Mouse (Mus musculus) heart, adult 2 months (tissue): ENCODE data around the gene Kdsr. TPM values are rescaled to one million over a fixed set of nuclear protein-coding genes. Genes with fewer than 3 reads are reported as not detected.

Source experiments
- DNase-seq, 2 experiments: peaks; one replicate each; pipeline ENCODE4 v3.0.0; 2021
- H3K27ac ChIP-seq: fragments of 200-600 bp; 2 replicates; pipeline ENCODE4 v1.8.1; 2022
- H3K27me3 ChIP-seq: fragments of 200-500 bp; 2 replicates; pipeline ENCODE4 v1.6.1; 2012; ENCODE audit warnings: mild to moderate bottlenecking, low read length, inconsistent platforms, mixed read lengths; ENCODE audit not compliant: control insufficient read depth, insufficient read depth
- H3K36me3 ChIP-seq: fragments of 200-500 bp; 2 replicates; pipeline ENCODE4 v1.6.1; 2012; ENCODE audit warnings: low read length, inconsistent platforms; ENCODE audit not compliant: control insufficient read depth, insufficient read depth
- H3K4me1 ChIP-seq: fragments of 200-500 bp; 2 replicates; pipeline ENCODE4 v1.6.1; 2011; ENCODE audit warnings: low read length; ENCODE audit not compliant: control insufficient read depth, insufficient read depth
- H3K4me3 ChIP-seq: fragments of 200-600 bp; 2 replicates; pipeline ENCODE4 v1.8.1; 2022
- H3K79me2 ChIP-seq: fragments of 200-500 bp; replicated peaks from 2 replicates; pipeline ENCODE4 v1.6.1; 2012; ENCODE audit warnings: mild to moderate bottlenecking, inconsistent platforms, low read length, moderate library complexity, mixed read lengths; ENCODE audit not compliant: control insufficient read depth, insufficient read depth
- H3K9ac ChIP-seq: fragments of 200-500 bp; 2 replicates; pipeline ENCODE4 v1.6.1; 2012; ENCODE audit warnings: low read depth, mild to moderate bottlenecking, control low read depth, inconsistent platforms, low read length, mixed read lengths
- CTCF ChIP-seq: fragments of 200-600 bp; IDR thresholded peaks from 2 replicates; pipeline ENCODE4 v1.8.1; 2022; ENCODE audit warnings: antibody characterized with exemption, mild to moderate bottlenecking, moderate library complexity
- EP300 ChIP-seq: fragments of 200-500 bp; IDR thresholded peaks from 2 replicates; pipeline ENCODE4 v1.6.1; 2011; ENCODE audit warnings: low read depth, low read length, control low read depth; ENCODE audit not compliant: insufficient read depth
- POLR2A ChIP-seq: fragments of 200-500 bp; IDR thresholded peaks from 2 replicates; pipeline ENCODE4 v1.6.1; 2011; ENCODE audit warnings: mild to moderate bottlenecking, low read depth, low read length, control low read depth; ENCODE audit not compliant: insufficient read depth
- WGBS: fragments of 180-500 bp; shearing (Covaris S2); methylation state at CpG from one replicate; pipeline ENCODE4 v1.1.7; 2018; 5-methylcytosine and 5-hydroxymethylcytosine counted together
- intact Hi-C: fragments of 180-260 bp; cut with DNase I; formaldehyde crosslinking; loops from one replicate; pipeline ENCODE4 v1.15.1; 2025
- polyA plus RNA-seq: library from polyadenylated mRNA; depleted of rRNA; stranded (reverse); fragments of >200 nt; gene quantifications from 2 replicates; pipeline ENCODE4 v1.2.3, GENCODE M21; 2012
- total RNA-seq, 2 experiments: library from RNA; stranded (reverse); gene quantifications; 2 replicates each; pipeline ENCODE4 v1.2.3; 2021

The Kdsr gene
- total and polyA plus RNA-seq, 3 experiments, result 2.6 to 6.2 (median 5.9) TPM

DNA sequence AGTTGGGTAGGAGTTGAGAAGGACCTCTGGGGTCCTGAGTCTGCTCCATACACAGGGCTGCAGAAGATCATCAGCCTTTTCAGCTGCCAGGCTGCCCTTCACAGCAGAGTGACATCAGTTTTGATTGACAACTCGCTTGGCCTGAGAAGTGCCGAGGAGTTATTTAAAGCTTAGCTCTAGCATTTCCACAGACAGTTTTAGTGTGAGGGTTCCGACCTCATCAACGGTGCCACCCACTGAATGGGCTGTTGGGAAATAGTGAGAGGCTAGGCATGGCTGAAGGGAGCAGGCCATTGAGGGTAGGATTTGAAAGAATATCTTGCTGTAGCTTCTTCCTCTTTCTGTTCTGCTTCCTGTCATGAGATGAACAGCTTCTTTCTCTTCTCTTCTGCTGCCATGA lies 63.9 kb downstream of the Kdsr start:
- Histone ChIP-seq H3K4me1 (peaks cover 6% of the 10 kb centered on the region), H3K36me3 (no peaks in the 10 kb centered on the region; the same call in 1 of the 2 replicates), H3K27ac (no peak overlapping the region), H3K9ac (no peak overlapping the region), H3K27me3 (no peaks in the 10 kb centered on the region), H3K4me3 (no peak overlapping the region), H3K79me2 (no peaks in the 10 kb centered on the region)
- 65% methylated on average over 4 of the region's 4 CpGs for WGBS
- intact Hi-C loops, result no loop called here
- no peak for DNase-seq
- TF ChIP-seq EP300 (no peak), POLR2A (no peak), CTCF (no peak)

DNA sequence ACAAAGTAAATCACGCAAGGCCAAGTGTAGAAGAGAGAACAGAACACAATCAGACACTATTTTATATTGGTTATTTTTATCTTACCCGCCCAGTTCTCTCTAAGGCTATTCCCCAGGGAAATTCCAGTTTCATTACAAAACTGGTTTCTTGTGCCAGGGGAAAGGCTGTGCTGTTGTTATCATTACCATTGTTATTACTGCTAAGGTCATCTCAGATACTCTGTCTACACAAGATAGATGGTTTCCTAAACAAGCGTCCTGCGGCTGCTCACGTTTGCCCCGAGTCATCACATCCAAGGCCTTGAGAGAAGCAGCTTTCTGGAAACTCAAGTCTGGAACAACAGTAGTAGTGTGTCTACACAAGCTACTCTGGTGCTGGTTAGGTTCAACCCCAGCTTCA lies 65.2 kb downstream of the Kdsr start:
- Histone ChIP-seq H3K79me2 (no peaks in the 10 kb centered on the region), H3K27me3 (no peaks in the 10 kb centered on the region), H3K9ac (no peak overlapping the region), H3K4me1 (peaks cover 6% of the 10 kb centered on the region), H3K36me3 (no peaks in the 10 kb centered on the region; the same call in 1 of the 2 replicates), H3K27ac (peak overlapping the region; percentile 47), H3K4me3 (no peak overlapping the region)
- intact Hi-C loops, result no loop called here
- no peak for TF ChIP-seq CTCF
- TF ChIP-seq POLR2A, result no peak
- no peak for TF ChIP-seq EP300
- DNase-seq, result peak in 1 of 2 experiments; percentile 27
- 39% methylated on average over 6 of the region's 6 CpGs for WGBS

DNA sequence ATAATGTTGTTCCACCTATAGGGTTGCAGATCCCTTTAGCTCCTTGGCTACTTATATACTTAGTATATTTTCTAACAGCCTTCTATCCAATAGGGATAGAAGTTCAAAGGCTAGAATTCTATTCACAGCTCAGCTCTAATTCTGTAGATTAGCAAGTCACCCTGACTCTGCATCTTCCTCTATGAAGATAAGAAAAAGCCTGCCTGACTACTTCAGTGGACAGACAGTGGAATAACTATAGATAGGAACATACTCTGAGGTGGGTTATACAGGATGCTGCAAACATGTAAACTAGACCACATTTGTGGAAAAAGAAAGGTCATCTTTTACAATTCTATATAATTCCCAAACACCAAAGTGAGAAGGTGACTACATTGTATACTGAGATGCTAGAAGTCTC lies 66.9 kb downstream of the Kdsr start:
- no peak overlapping the region for H3K4me3 ChIP-seq
- peaks cover 11% of the 10 kb centered on the region for H3K4me1 ChIP-seq
- DNase-seq, result no peak
- H3K79me2 ChIP-seq, result no peaks in the 10 kb centered on the region
- H3K27me3 ChIP-seq, result no peaks in the 10 kb centered on the region
- H3K36me3 ChIP-seq, result no peaks in the 10 kb centered on the region; the same call in 1 of the 2 replicates
- H3K27ac ChIP-seq, result no peak overlapping the region
- intact Hi-C loops, result no loop called here
- no peak overlapping the region for H3K9ac ChIP-seq
- no peak for TF ChIP-seq POLR2A

- TF ChIP-seq CTCF (no peak), POLR2A (no peak), EP300 (no peak)
- no peaks in the 10 kb centered on the region for H3K27me3 ChIP-seq
- peaks cover 2% of the 10 kb centered on the region; the same call in 1 of the 2 replicates for H3K36me3 ChIP-seq
- WGBS, result 81% methylated on average over 6 of the region's 6 CpGs
- H3K9ac ChIP-seq, result no peak overlapping the region
- no peak overlapping the region for H3K4me3 ChIP-seq
- no peak overlapping the region for H3K27ac ChIP-seq
- H3K79me2 ChIP-seq, result no peaks in the 10 kb centered on the region
- DNase-seq, result no peak
- peaks cover 15% of the 10 kb centered on the region for H3K4me1 ChIP-seq
- intact Hi-C loops, result no loop called here
Observed at GRCm38 (mm10) chr1:106690887-106691286, 68.6 kb downstream of the Kdsr start.

DNA sequence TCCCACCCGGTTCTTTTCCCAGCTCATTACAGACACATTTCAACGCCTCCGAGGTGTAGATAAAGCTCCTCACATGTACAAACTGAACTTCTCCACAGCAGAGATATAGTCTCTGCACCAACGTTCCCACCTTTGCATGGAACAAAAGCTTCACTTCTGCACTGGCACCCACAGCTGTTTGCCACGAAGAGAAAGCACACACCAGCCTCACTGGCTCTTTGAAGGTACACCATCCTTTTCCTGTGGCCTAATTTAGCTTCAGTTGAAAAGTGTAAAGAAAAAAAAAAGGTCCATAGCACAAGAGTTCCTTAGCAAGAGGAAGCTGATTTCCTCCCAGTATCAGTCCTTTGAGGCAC lies 71.4 kb downstream of the Kdsr start:
- no peak for DNase-seq
- peak overlapping the region; percentile 26; the same call in 1 of the 2 replicates for H3K4me3 ChIP-seq
- peak overlapping the region; percentile 40; the same call in 1 of the 2 replicates for H3K27ac ChIP-seq
- no peaks in the 10 kb centered on the region for H3K79me2 ChIP-seq
- H3K4me1 ChIP-seq, result peaks cover 11% of the 10 kb centered on the region
- no peak for TF ChIP-seq POLR2A
- TF ChIP-seq EP300, result no peak
- no peak for TF ChIP-seq CTCF
- intact Hi-C loops, result no loop called here
- no peak overlapping the region for H3K9ac ChIP-seq
- no peaks in the 10 kb centered on the region for H3K27me3 ChIP-seq
- 18% methylated on average over 5 of the region's 5 CpGs for WGBS
- H3K36me3 ChIP-seq, result peaks cover 2% of the 10 kb centered on the region; the same call in 1 of the 2 replicates

DNA sequence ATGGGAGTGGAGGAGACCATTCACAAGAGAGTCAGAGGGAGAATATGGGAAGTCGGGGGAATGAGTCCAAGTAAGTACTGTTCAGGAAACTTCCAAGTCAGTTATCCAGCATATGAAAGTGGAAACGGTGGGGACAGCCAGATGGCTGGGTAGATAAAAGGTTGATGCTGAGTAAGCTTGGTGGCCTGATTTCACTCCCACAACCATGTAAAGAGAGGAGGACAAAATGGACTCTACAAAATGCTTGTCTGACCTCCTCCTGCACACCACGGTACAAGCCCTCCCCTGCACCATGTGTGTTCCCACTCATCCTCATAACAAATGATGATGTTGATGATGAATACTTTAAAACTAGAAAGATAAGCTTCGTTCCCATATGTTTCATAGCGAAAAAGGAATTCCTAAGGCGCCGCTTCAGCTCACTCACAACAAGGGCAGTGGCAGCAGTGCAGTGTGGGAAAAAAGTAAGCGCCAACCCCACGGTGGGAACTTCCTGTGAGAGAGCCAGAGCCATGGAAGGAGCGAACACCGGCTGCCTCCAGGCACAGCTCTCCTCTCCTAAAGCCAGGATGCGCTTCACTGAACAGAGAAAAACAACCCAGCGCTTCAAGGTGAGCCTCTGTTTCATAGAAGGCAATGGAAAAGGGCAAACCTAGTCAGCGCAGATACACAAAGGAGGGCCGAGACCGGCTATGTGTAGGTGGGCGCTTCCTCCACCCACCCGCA lies 71.9 kb downstream of the Kdsr start:
- H3K4me1 ChIP-seq, result peaks cover 11% of the 10 kb centered on the region
- intact Hi-C loops, result no loop called here
- peak overlapping the region; percentile 26; the same call in 1 of the 2 replicates for H3K4me3 ChIP-seq
- 48% methylated on average over 18 of the region's 18 CpGs for WGBS
- DNase-seq, result no peak
- peaks cover 2% of the 10 kb centered on the region; the same call in 1 of the 2 replicates for H3K36me3 ChIP-seq
- TF ChIP-seq EP300, result no peak
- no peak for TF ChIP-seq CTCF
- no peak for TF ChIP-seq POLR2A
- H3K27ac ChIP-seq, result peak overlapping the region; percentile 40; the same call in 1 of the 2 replicates
- no peaks in the 10 kb centered on the region for H3K27me3 ChIP-seq
- H3K79me2 ChIP-seq, result no peaks in the 10 kb centered on the region
- H3K9ac ChIP-seq, result no peak overlapping the region; the same call in 1 of the 2 replicates
